Mouse (Mus musculus): Measurements from ENCODE around the gene Eva1c.
"Not testable (repeated sequence)": the region's sequence is repeated elsewhere in the genome, so short reads cannot be mapped to it uniquely, and the experiment has no call there.

Eva1c gene

GRCm38 (mm10) chr16:90822981-90823380 lies 3.5 kb upstream of the Eva1c start:
- intact Hi-C loops (cut with DNase I) = no loop called here

GRCm38 (mm10) chr16:90823986-90824385 lies 2.5 kb upstream of the Eva1c start:
- intact Hi-C loops (cut with DNase I) = not testable (repeated sequence)

GRCm38 (mm10) chr16:90826041-90826440 lies 478 bp upstream of the Eva1c start:
- intact Hi-C loops (cut with DNase I) = no loop called here

GRCm38 (mm10) chr16:90827498-90827897 lies 979 bp downstream of the Eva1c start:
- intact Hi-C loops (cut with DNase I) = no loop called here

GRCm38 (mm10) chr16:90829136-90829535 lies 2.6 kb downstream of the Eva1c start:
- intact Hi-C loops (cut with DNase I) = no loop called here

GRCm38 (mm10) chr16:90829894-90830685 lies 3.6 kb downstream of the Eva1c start:
- intact Hi-C loops (cut with DNase I) = loop anchor here (2.0 to 5.0 kb wide), 2 partner anchors 52 to 95 kb away; no protein-coding TSS in a partner anchor

- intact Hi-C loops (cut with DNase I) = loop anchor here (2.0 to 5.0 kb wide), 2 partner anchors 51 to 94 kb away; no protein-coding TSS in a partner anchor
Observed at GRCm38 (mm10) chr16:90830686-90831439, 4.3 kb downstream of the Eva1c start.

GRCm38 (mm10) chr16:90831676-90832075 lies 5.2 kb downstream of the Eva1c start:
- intact Hi-C loops (cut with DNase I) = loop anchor here (2.0 to 5.0 kb wide), 2 partner anchors 51 to 93 kb away; no protein-coding TSS in a partner anchor

GRCm38 (mm10) chr16:90832495-90832894 lies 6.0 kb downstream of the Eva1c start:
- intact Hi-C loops (cut with DNase I) = loop anchor here (5.0 kb wide), 1 partner anchor 50 kb away; no protein-coding TSS in a partner anchor

- intact Hi-C loops (cut with DNase I) = loop anchor here (5.0 kb wide), 1 partner anchor 49 kb away; no protein-coding TSS in a partner anchor
Observed at GRCm38 (mm10) chr16:90833041-90833791, 6.7 kb downstream of the Eva1c start.

GRCm38 (mm10) chr16:90837431-90837830 lies 10.9 kb downstream of the Eva1c start:
- intact Hi-C loops (cut with DNase I) = no loop called here

- intact Hi-C loops (cut with DNase I) = no loop called here
Observed at GRCm38 (mm10) chr16:90842164-90842563, 15.6 kb downstream of the Eva1c start.

- intact Hi-C loops (cut with DNase I) = no loop called here
Observed at GRCm38 (mm10) chr16:90845038-90845437, 18.5 kb downstream of the Eva1c start.

- intact Hi-C loops (cut with DNase I) = no loop called here
Observed at GRCm38 (mm10) chr16:90845591-90845990, 19.1 kb downstream of the Eva1c start.

GRCm38 (mm10) chr16:90848697-90849096 lies 22.2 kb downstream of the Eva1c start:
- intact Hi-C loops (cut with DNase I) = no loop called here

GRCm38 (mm10) chr16:90849262-90849661 lies 22.7 kb downstream of the Eva1c start:
- intact Hi-C loops (cut with DNase I) = no loop called here

GRCm38 (mm10) chr16:90850881-90851280 lies 24.4 kb downstream of the Eva1c start:
- intact Hi-C loops (cut with DNase I) = no loop called here

- intact Hi-C loops (cut with DNase I) = no loop called here
Observed at GRCm38 (mm10) chr16:90851621-90852334, 25.3 kb downstream of the Eva1c start.

- intact Hi-C loops (cut with DNase I) = no loop called here
Observed at GRCm38 (mm10) chr16:90856552-90857200, 30.2 kb downstream of the Eva1c start.

GRCm38 (mm10) chr16:90858206-90858605 lies 31.7 kb downstream of the Eva1c start:
- intact Hi-C loops (cut with DNase I) = no loop called here

All from adrenal gland (tissue).